Mouse (Mus musculus) urinary bladder, adult 2 months (tissue): ENCODE data around the gene Aak1. TPM values are rescaled to one million over a fixed set of nuclear protein-coding genes. Genes with fewer than 3 reads are reported as not detected.
A peak's percentile ranks its signal among the peaks of the same experiment; 100 is the strongest.

Experiments used
- DNase-seq: peaks from one replicate; pipeline ENCODE4 v3.0.0; 2022; ENCODE audit warnings: low spot score
- polyA plus RNA-seq: library from polyadenylated mRNA; depleted of rRNA; stranded (reverse); fragments of >200 nt; gene quantifications from 2 replicates; pipeline ENCODE4 v1.2.3, GENCODE M21; 2012; rRNA removed

Gene Aak1
- polyA plus RNA-seq = 21.2 and 21.9 TPM in 2 replicates

DNA sequence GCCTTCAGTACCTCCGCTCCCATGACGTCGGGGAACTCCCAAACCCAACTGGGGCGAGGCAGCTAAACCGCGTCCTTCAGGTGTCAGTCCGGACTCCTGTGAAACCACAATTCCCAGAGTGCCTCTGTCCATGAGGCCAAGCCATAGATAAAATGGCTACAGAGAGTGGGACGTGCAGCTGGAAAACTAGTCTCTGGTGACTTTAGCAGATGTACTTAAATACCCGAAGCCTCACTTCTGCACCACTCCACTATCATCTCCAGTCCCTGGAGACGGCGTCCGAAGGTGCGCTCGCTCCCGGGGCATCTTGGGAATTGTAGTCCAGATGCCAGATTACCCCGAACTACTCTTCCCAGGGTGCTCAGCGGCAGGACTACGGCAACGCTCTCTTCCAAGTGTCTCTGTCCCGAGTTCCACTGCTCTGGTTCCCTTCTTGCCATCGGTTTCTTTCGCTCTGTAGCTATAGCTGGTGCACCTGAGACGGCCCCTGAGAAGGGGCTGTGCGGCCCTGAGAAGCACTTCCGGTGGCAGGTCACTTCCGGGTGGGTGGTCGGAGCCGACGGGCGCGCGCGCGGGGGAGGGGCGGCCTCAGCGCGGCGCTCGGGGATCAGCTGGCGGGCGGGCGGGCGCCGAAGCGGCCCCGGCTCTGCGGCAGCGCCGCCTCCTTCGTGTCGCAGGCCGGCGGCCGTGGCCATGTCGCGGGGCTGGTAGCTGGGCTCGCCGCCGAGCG is at the start of gene Aak1:
Aak1 (plus strand) TSS at position 603 of the 730 bp plus-strand sequence.
- DNase-seq = peak; percentile 90

DNA sequence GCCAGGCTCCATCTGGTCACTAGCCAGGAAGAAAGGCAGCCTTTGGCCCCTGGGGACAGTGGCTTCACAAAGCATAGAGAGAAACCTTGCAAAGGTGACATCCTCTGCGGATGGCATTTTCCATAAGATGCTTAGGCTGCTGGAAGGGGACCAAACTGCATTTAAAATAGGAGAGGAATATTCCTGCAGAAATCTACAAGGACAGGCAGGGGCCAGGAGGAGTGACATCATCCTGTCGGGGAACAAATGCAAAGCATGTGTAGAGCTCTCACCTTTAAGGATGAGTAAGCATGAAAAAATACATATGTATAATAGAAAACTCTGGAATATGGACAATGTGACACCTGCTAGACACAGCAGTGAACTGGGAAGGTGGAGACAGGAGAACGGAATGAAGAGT is 48.9 kb upstream of the Aak1 start:
- no peak for DNase-seq

DNA sequence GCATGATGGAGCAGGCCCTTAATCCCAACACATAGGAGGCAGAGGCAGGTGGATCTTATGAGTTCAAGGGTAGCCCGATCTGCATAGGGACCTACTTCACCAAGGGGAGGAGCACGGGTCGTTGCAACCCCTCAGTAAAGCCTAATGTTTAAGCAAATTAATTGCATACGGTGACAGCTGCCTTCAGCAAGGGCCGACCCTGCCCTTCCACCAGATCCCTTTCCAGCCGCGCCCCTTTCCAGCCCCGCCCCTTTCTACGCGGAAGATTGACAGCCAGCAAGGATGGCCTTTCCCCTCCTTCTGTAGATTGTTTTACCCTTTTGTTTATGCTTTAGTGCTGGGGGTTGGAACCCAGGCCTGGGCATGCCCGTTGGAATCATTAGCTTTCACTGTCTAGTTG is 47.9 kb upstream of the Aak1 start:
- DNase-seq = no peak

DNA sequence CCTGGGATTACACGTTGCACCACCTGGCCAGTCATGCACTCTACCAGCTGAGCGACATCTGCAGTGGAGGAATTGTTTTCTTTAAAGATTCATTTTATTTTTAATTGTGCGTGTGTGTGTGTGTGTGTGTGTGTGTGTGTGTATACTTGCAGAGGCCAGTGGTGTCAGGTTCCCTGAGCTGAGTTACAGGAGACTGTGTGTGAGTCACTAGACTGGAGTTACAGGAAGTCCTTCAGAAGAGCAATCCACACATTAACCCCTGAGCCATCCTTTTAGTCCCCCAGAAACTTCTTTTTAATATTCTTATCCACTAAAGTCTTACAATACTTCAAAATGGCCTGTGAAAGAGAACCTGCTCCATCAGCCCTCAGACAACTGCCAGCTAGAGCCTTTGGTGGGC is 44.7 kb upstream of the Aak1 start:
- no peak for DNase-seq

DNA sequence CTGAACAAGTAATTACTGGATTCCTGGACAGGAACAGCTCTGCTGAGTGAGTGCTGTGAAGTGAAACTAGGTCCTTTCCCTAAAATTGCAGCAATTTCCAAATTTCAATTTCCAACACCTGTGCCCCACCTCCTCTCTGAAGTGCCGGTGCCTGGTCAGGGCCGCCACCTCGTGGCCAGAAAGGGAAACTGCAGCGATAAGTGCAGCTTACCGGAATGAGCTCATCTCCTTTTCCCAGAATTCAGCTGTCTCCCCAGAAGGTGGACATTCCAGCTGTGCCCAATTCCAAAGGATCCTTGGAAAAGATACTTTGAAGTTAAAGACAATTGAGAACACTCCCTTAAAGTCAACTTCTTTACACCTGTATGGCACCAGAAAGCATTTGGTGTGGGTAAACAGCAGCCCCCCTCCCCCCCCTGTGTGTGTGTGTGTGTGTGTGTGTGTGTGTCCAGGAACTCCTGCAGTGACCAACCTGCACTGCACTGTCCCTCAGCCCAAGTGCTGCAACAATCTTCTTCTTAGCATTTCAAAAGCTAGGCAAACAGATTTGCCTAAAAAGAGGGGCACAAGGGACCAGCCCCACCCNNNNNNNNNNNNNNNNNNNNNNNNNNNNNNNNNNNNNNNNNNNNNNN is 42.7 kb upstream of the Aak1 start:
- peak; percentile 52 for DNase-seq

DNA sequence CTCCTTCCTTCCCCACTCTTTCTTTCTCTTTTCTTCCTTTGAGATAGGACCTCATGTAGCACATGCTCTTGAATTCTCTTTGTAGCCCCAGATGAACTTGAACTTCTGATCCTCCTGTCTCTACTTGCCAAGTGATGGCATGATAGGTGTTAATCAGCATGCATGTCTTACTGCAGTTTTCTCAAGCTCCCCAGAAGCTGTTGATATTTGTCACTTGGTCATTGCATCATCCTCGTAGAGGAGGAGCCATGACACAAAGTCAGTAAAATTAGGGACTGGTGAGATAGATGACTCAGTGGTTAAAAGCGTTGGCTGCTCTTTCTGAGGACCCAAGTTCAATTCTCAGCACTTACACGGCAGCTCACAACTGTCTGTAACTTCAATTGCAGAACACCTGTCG is 36.4 kb upstream of the Aak1 start:
- DNase-seq = no peak

DNA sequence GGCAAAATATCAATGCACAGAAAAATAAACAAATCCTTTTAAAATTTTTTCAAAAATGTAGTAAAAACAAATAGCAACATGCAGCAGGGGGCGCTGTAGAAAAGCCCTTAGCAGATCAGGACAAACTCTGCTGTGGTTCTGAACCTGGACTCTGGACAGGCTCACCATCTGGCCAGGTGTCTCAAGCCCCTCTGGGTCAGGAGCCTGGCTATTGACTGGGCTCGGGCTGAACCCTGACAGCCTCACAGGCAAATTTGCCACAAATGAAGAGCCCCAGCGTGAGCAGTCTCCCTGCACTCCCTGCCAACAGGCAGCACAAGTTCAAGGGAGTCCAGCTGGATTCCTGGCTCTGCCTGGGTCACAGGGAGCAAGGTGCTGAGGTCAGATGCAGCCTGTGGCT is 36.0 kb upstream of the Aak1 start:
- peak; percentile 38 for DNase-seq

DNA sequence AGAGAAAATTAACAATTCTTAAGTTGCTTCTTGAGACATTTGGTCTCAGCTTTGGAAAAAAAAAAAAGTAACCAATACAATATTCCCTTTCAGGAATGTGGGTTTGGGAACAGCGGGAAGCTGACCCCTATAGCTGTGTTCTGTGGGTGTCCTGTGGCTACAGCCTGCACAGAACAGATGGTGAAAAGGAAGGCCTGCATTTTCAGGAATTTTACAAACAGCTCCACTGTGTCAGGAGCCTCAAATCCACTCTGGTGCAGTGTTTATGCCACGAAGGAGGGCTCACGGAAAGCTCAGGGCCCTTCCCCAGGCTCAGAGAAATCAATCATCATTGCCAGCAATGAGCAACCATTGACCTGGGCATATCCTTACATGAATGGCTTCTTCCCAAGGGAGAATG is 34.4 kb upstream of the Aak1 start:
- DNase-seq = no peak

DNA sequence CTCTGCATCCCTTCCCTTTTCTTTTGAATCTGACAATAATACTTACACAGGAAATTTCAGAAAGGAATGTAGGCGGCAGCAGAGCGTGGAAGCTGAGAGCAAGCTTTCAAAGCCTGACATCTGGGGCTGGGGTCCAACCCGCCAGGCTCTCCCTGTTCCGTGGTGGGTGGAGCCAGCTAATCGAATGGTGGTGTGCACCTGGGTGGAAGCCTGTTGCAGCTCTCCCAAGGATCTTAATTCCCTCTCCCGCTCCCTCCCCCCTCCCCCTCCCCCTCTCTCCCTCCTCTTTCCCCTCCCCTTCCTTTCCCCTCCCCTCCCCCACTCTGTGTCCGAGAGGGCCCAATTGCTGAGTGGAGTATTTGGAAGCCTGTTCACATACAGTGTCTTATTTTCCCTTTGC is 33.9 kb upstream of the Aak1 start:
- DNase-seq = no peak

DNA sequence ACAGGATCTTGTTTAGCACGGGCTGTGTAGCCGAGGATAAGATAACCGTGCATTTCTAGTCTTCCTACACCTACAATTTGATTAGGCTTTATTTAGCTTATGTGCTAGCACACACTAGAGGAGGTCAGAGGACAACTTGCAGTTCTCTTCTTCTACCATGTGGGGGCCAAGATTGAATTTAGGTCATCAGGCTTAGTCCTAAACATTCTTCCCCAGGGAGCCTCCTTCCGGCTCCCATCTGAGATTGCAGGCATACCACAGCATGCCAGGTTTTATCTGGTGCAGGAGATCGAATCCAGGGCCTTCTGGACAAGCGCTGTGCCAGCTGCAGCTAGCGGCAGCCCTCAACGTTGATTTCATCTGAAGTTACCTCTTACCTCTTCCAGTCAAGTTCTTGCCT is 32.7 kb upstream of the Aak1 start:
- no peak for DNase-seq

DNA sequence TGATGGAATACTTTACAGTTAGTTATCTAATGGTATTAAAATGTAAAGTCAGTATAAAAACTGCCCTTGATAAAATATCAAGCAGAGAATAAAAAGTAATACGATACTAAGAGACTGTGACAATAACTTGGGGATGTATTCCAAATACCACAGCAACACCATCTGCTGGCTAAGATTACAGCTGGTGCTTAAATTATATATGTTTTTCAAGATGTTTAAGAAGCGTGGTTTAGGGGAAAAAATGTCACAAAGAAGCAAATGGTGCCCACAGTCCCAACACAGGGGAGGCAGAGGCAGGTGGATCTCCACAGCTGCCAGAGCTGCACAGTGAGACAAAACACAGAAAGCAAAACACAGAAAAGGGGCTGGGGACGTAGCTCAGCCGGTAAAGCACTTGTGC is 30.4 kb upstream of the Aak1 start:
- no peak for DNase-seq

DNA sequence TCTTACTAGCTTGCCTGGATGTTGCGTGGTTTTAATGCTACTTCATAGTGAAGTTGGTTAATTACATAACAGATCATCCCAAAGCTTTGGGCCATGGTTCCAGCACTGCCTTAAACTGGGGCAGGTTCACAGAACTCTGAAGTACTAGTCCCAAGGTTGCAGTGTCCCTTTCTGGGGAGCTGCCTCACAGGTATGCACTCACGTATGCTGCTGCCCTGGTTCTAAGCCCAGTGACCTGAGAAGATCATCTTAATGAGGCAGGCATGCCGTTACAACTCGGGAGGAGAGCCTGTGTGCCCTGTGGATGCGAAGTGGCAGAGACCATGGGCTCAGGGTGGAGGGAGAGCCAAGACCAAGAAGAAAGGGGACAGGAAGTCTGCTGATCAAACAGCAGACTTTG is 29.4 kb upstream of the Aak1 start:
- DNase-seq = no peak

DNA sequence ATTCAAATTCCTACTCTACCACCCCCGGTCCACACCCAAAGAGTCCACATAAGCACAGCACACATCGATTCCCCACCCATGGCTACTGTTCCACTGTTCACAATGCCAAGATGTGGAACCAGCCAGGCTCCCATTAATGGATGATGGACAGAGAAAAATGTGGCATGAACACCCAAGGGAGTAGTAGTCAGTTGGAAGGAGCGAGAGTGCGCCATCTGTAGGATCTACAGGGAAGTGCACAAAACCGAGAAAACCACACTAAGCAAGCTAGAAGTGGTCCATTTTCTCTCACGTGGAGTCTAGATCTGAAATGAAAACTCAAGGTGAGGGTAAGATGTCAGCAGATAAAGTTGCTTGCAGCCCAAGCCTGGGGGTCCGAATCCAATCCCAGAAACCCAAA is 28.6 kb upstream of the Aak1 start:
- DNase-seq = no peak

DNA sequence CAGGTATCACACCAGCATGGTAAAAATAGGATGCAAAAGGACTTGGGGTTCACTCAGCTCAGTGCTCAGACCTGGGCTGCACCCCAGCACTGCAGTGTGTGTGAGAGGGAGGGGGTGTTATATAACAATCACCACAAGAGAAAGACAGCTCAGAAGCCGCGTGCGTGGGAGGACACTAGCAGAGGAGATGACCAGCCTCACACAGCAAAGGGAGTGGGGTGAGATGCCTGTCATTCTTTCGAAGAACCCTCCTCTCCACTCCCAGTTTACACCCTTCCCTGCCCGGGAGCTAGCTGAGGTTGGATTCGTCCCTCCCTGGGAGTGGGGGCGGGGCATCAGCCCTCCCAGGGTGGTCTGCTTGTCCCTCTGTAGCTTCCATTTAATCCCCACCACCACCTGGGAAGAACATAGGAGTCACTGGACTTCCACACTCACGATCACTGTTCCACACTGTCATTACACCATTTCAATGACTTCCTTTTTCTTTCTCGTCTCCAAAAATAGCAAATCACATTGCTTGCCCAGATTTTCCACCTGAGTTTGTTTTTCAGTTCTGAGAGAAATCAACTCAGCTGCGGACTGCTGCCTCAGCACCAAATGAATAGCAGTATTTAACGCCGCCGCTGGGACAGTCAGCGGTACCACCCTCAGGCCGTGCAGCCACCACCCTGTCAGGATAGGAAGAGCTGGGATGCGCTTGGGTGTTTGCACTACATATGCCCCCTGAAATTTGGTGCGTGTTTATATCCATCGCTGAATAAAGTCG is 26.8 kb upstream of the Aak1 start:
- no peak for DNase-seq

DNA sequence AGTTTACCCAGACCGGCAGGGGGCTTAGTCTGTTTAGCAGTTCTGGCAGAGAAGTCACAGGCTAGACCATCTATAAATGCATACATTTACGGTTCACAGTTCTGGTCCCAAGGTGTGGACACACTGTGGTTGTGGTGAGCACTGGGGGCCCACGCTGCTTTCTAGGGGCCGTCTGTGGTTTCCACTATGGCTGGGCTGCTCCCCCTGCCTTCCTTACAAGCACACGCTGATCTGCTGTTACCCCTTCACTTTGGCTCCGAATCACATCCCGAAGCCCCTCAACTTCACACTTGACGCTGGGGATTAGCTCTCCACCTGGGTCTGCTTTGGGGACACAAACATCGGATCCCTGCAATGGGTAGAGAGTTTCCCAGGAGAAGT is 26.3 kb upstream of the Aak1 start:
- no peak for DNase-seq

DNA sequence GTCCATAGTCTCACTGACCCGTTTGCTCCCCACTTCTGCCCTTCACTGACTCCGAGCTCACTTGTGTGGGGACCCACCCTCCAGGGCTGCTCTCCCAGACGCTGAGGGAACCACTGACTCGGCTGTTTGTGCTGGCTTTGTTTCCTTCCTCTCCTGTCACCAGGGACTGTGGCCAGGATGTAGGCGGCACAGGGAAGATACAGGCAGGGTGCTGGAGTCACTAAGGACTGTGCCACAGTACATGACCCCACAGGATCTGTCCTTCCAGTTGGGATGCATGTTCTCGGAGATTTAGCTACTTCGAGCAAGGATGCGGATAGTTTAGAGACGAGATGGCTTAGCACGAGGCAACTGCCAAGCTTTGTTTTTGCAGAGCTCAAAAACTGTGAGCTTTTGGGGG is 25.5 kb upstream of the Aak1 start:
- DNase-seq = no peak

DNA sequence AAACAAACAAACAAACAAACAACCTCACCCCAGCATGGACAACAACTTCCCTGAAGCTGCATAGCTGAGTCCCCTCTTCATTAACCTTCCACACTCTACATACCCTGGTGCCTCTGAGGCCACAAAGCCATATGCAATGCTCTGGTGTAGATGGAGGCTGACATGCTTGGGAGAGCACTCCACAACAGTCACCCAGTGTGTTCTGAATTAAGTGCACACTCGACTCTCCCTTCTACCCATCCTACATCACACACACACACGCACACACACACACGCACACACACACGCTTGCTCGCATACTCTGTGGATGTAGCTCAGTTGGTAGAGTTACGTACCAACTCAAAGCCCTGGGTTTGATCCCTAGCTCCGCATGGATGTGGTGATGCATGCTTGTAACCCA is 24.9 kb upstream of the Aak1 start:
- DNase-seq = no peak

DNA sequence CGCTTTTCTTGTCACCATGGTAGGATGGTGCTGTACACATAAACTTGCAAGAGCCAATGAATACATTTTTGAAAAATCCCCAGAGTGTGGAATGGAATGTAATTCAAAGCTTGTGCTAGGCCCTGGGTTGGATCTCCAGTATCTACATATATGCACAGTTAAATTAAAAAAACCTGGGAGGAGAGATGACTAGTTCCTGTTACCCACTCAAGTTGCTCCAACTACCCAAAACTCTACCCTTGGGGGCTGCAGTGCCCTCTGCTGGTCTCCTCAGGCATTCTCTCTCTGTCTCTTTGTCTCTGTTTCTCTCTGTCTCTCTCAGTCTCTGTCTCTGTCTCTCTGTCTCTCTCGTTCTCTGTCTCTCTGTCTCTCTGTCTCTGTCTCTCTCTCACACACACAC is 21.9 kb upstream of the Aak1 start:
- DNase-seq = no peak

DNA sequence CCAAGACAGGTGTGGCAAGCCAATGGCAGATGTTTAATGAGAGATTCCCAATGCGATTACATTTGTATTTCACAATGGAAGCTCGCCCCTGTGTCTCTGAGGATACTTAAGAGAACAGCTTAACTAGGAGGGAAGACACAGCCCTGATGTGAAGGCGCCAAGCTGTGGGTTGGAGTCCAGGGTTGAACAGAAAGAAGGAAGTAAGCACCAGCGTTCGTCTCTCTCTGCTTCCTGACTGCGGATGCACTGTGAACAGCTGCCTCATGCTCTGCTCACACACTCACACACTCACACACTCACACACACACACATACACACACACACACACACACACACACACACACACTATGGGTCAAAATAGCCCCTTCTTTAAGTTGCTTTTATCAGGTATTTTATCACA is 19.5 kb upstream of the Aak1 start:
- DNase-seq = no peak

DNA sequence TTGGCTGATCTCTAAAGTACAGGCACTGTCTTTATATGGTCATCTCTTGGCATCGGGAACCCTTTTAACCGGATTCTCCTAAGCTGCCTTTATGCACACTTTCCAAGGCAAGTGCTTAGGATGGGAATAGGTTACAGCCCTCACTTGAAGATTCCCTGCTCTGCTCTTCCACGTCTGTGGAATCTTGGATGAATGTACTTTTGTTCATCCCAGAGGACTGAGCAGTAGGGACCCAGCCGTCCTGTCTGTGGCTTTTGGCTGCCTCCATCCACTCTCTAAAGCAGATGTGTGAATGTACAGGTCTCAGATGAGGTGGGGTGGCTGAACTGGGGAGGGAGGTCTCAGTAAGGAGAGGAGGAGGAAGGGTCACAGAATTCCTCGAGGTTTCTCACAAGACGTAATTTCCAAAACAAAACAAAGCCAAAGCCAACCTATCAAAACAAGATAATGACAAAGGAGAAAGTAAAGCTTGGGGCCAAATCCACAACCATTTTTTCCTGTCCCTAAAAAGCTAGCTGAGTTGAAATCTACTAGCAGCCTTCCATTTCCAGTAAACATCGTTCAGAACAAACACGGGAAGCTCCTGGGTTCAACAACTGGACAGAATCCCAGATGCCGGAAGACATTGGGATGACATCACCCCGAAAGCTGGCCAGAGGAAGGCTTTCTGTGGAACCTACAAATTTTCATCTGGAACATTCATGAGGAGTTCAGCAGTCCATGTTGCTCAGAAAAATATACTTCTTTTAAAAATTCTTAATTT is 18.4 kb upstream of the Aak1 start:
- no peak for DNase-seq

DNA sequence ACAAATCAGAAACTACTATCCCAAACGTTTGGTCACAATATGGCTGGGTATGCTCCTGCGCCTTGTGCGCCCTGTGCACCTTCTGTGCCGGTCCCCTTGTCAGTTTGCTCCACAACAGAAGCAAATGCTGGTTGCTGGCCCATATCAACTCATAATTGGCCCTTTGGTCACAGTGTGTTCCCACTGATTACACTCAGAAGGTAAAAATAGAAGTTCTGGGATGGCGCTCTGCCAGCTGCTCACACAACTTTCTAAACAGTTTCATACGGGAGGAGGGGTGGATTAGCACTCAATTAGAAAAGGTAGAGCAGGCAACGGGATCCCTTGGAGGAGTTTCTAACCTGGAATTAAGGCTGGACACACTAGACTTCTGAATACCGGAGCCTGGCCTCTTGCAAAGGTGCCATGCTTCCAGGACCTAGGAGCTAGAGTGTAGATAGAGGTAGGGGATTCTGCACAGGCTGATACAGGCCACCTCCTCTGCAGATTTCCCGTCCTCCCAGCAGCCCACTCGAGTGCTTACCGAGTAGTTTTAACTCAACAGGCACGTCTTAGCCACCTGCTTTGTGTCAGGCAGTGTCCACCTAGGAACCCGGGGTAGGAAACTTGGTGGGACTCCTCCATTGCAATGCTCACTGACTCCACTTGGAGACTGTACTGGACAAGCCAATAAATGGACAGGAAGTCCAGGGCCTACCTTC is 16.4 kb upstream of the Aak1 start:
- DNase-seq = no peak

DNA sequence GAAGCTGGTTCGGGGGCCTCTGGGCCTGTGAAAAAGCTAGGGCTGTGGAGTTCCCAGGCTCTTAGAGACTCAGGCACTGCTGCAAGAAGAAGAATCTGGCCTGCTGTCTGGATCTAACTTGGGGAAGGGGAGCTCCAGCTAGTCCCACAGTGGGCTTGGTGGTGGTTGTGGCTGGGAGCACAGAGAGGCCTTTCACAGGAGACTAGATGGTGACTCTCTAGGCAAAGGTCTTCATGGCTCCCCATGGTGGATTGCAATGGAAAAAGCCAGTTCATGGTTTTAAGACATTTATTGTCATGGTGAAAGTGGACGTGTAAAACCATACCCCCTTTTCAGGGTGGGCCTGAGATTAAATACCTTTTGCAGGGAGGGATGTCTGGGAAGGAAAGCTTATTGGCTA is 10.2 kb upstream of the Aak1 start:
- DNase-seq = no peak
